Mouse (Mus musculus): ENCODE measurements around the gene Casz1. TPM values are rescaled to one million over a fixed set of nuclear protein-coding genes. Genes with fewer than 3 reads are reported as not detected.

The Casz1 gene
- polyA plus RNA-seq, 1 experiment from 2014 or later = 9.7 TPM

- WGBS = 92% methylated on average over 18 of the region's 19 CpGs
- H3K9ac ChIP-seq (replicated peaks; ENCODE audit: low read depth) = no peak overlapping the region
- H3K27me3 ChIP-seq (replicated peaks; ENCODE audit: insufficient read depth, low read length) = no peaks in the 10 kb centered on the region
- no peak overlapping the region for H3K27ac ChIP-seq (ENCODE audit: low read length)
- H3K4me2 ChIP-seq (replicated peaks; ENCODE audit: low read depth, low read length) = no peak overlapping the region
- no peak for DNase-seq (ENCODE audit: low spot score)
- H3K4me3 ChIP-seq (ENCODE audit: low read depth, low read length) = no peak overlapping the region
- H3K36me3 ChIP-seq (ENCODE audit: insufficient read depth, low read length) = peaks cover 16% of the 10 kb centered on the region
- no peaks in the 10 kb centered on the region for H3K9me3 ChIP-seq (ENCODE audit: low read length)
- H3K4me1 ChIP-seq (ENCODE audit: insufficient read depth, low read depth, low read length) = peaks cover 3% of the 10 kb centered on the region
- ATAC-seq = no peak
- TF ChIP-seq CTCF (IDR thresholded peaks at IDR 0.05) (no peak), EP300 (IDR thresholded peaks at IDR 0.05) (no peak)
Measured at GRCm38 (mm10) chr4:148961081-148961480, 156.9 kb downstream of the Casz1 start.

- DNase-seq (ENCODE audit: low spot score) (no peak), ATAC-seq (no peak)
- Histone ChIP-seq H3K27me3 (replicated peaks; ENCODE audit: insufficient read depth, low read length) (no peaks in the 10 kb centered on the region), H3K4me3 (ENCODE audit: low read depth, low read length) (no peak overlapping the region), H3K27ac (ENCODE audit: low read length) (no peak overlapping the region), H3K4me1 (ENCODE audit: insufficient read depth, low read depth, low read length) (no peaks in the 10 kb centered on the region), H3K36me3 (ENCODE audit: insufficient read depth, low read length) (peaks cover 20% of the 10 kb centered on the region), H3K4me2 (replicated peaks; ENCODE audit: low read depth, low read length) (no peak overlapping the region), H3K9ac (replicated peaks; ENCODE audit: low read depth) (no peak overlapping the region), H3K9me3 (ENCODE audit: low read length) (no peaks in the 10 kb centered on the region)
- 83% methylated on average over 1 of the region's 1 CpGs for WGBS
- TF ChIP-seq EP300 (IDR thresholded peaks at IDR 0.05) = no peak
- TF ChIP-seq CTCF (IDR thresholded peaks at IDR 0.05) = no peak
Measured at GRCm38 (mm10) chr4:148962096-148962495, 157.9 kb downstream of the Casz1 start.

GRCm38 (mm10) chr4:148964541-148965310, 160.5 kb downstream of the Casz1 start:
- ATAC-seq = no peak
- WGBS = 89% methylated on average over 10 of the region's 10 CpGs
- no peak for DNase-seq (ENCODE audit: low spot score)
- Histone ChIP-seq H3K9ac (replicated peaks; ENCODE audit: low read depth) (no peak overlapping the region), H3K4me2 (replicated peaks; ENCODE audit: low read depth, low read length) (no peak overlapping the region), H3K4me1 (ENCODE audit: insufficient read depth, low read depth, low read length) (no peaks in the 10 kb centered on the region), H3K4me3 (ENCODE audit: low read depth, low read length) (no peak overlapping the region), H3K27me3 (replicated peaks; ENCODE audit: insufficient read depth, low read length) (no peaks in the 10 kb centered on the region), H3K27ac (ENCODE audit: low read length) (no peak overlapping the region), H3K9me3 (ENCODE audit: low read length) (no peaks in the 10 kb centered on the region), H3K36me3 (ENCODE audit: insufficient read depth, low read length) (peaks cover 20% of the 10 kb centered on the region)
- TF ChIP-seq EP300 (IDR thresholded peaks at IDR 0.05) (no peak), CTCF (IDR thresholded peaks at IDR 0.05) (no peak)

- peaks cover 16% of the 10 kb centered on the region for H3K36me3 ChIP-seq (ENCODE audit: insufficient read depth, low read length)
- no peak overlapping the region for H3K4me2 ChIP-seq (replicated peaks; ENCODE audit: low read depth, low read length)
- TF ChIP-seq EP300 (IDR thresholded peaks at IDR 0.05) (no peak), CTCF (IDR thresholded peaks at IDR 0.05) (no peak)
- no peaks in the 10 kb centered on the region for H3K9me3 ChIP-seq (ENCODE audit: low read length)
- no peaks in the 10 kb centered on the region for H3K4me1 ChIP-seq (ENCODE audit: insufficient read depth, low read depth, low read length)
- no peak overlapping the region for H3K27ac ChIP-seq (ENCODE audit: low read length)
- WGBS = 93% methylated on average over 5 of the region's 5 CpGs
- H3K4me3 ChIP-seq (ENCODE audit: low read depth, low read length) = no peak overlapping the region
- H3K9ac ChIP-seq (replicated peaks; ENCODE audit: low read depth) = no peak overlapping the region
- ATAC-seq (no peak), DNase-seq (ENCODE audit: low spot score) (no peak)
- no peaks in the 10 kb centered on the region for H3K27me3 ChIP-seq (replicated peaks; ENCODE audit: insufficient read depth, low read length)
Measured at GRCm38 (mm10) chr4:148966132-148966531, 161.9 kb downstream of the Casz1 start.

GRCm38 (mm10) chr4:148968859-148969258, 164.6 kb downstream of the Casz1 start:
- H3K9ac ChIP-seq (replicated peaks; ENCODE audit: low read depth) = no peak overlapping the region
- no peaks in the 10 kb centered on the region for H3K4me1 ChIP-seq (ENCODE audit: insufficient read depth, low read depth, low read length)
- no peak overlapping the region for H3K27ac ChIP-seq (ENCODE audit: low read length)
- H3K36me3 ChIP-seq (ENCODE audit: insufficient read depth, low read length) = peaks cover 4% of the 10 kb centered on the region; the same call in 1 of the 2 replicates
- WGBS = 63% methylated on average over 5 of the region's 5 CpGs
- TF ChIP-seq EP300 (IDR thresholded peaks at IDR 0.05) (no peak), CTCF (IDR thresholded peaks at IDR 0.05) (no peak)
- H3K9me3 ChIP-seq (ENCODE audit: low read length) = no peaks in the 10 kb centered on the region
- DNase-seq (ENCODE audit: low spot score) (peak; percentile 12), ATAC-seq (no peak)
- H3K4me3 ChIP-seq (ENCODE audit: low read depth, low read length) = no peak overlapping the region
- H3K27me3 ChIP-seq (replicated peaks; ENCODE audit: insufficient read depth, low read length) = no peaks in the 10 kb centered on the region
- H3K4me2 ChIP-seq (replicated peaks; ENCODE audit: low read depth, low read length) = no peak overlapping the region

- no peak overlapping the region for H3K27ac ChIP-seq (ENCODE audit: low read length)
Measured at GRCm38 (mm10) chr4:148969610-148970009, 165.4 kb downstream of the Casz1 start.

More at GRCm38 (mm10) chr4:148969610-148970009, 165.4 kb downstream of the Casz1 start:
- Histone ChIP-seq H3K4me1 (ENCODE audit: insufficient read depth, low read depth, low read length) (no peaks in the 10 kb centered on the region), H3K9ac (replicated peaks; ENCODE audit: low read depth) (no peak overlapping the region), H3K36me3 (ENCODE audit: insufficient read depth, low read length) (peaks cover 4% of the 10 kb centered on the region; the same call in 1 of the 2 replicates), H3K27me3 (replicated peaks; ENCODE audit: insufficient read depth, low read length) (no peaks in the 10 kb centered on the region), H3K4me2 (replicated peaks; ENCODE audit: low read depth, low read length) (no peak overlapping the region), H3K4me3 (ENCODE audit: low read depth, low read length) (no peak overlapping the region), H3K9me3 (ENCODE audit: low read length) (no peaks in the 10 kb centered on the region)
- DNase-seq (ENCODE audit: low spot score) (peak; percentile 40), ATAC-seq (peak; percentile 76)
- 0 out of 2 replicates have a peak, but pooled peaks have one; percentile 28 for TF ChIP-seq EP300 (IDR thresholded peaks at IDR 0.05)
- no peak for TF ChIP-seq CTCF (IDR thresholded peaks at IDR 0.05)
- 40% methylated on average over 5 of the region's 5 CpGs for WGBS
